Mouse (Mus musculus): ENCODE data around the gene Dnajc17.

- TF ChIP-seq ZC3H11A (IDR thresholded peaks at IDR 0.05; ENCODE audit: borderline replicate concordance, low read depth, low read length) (no peak), HCFC1 (IDR thresholded peaks at IDR 0.05; ENCODE audit: borderline replicate concordance, insufficient read depth, low read length) (no peak)
Observed at GRCm38 (mm10) chr2:119174866-119175265, 33.7 kb downstream of the Dnajc17 start.

All from ES-E14 (cell line).